Comparison of ENCODE assay signal across 8 mouse cellular contexts in genomic region chr3:36065843-36066651, GRCm38 (mm10). TPM values are rescaled to one million over a fixed set of nuclear protein-coding genes. Genes with fewer than 3 reads are reported as not detected.
A peak's percentile ranks its signal among the peaks of the same experiment; 100 is the strongest.
DNase-seq lines count a peak whose midpoint lies in the region; ATAC-seq lines count a peak whose summit lies in the region.

Gene Acad9, plus strand, starts transcription at chr3:36065979.

- under 1% methylated on average over 49 of the region's 49 CpGs for WGBS in forebrain, embryonic 11.5 days
- WGBS in heart, embryonic 16.5 days: under 1% methylated on average over 49 of the region's 49 CpGs
- under 1% methylated on average over 49 of the region's 49 CpGs for WGBS in liver, embryonic 15.5 days (ENCODE audit: insufficient replicate concordance)
- WGBS in neural tube, embryonic 12.5 days: under 1% methylated on average over 49 of the region's 49 CpGs

- no peaks in the 10 kb centered on the region for H3K9me3 ChIP-seq in forebrain, embryonic 11.5 days (ENCODE audit: control insufficient read depth, low read length)
- H3K9me3 ChIP-seq in heart, embryonic 16.5 days (replicated peaks; ENCODE audit: control insufficient read depth, low read length): no peaks in the 10 kb centered on the region
- no peaks in the 10 kb centered on the region for H3K9me3 ChIP-seq in liver, embryonic 15.5 days (replicated peaks)
- H3K9me3 ChIP-seq in neural tube, embryonic 12.5 days: no peaks in the 10 kb centered on the region

- H3K4me2 ChIP-seq in forebrain, embryonic 11.5 days (ENCODE audit: low read depth, low read length, severe bottlenecking): peak within 1 kb of the TSS; percentile 58
- H3K4me2 ChIP-seq in heart, embryonic 16.5 days (ENCODE audit: low read depth, low read length): peak within 1 kb of the TSS; percentile 88
- peak within 1 kb of the TSS; percentile 80 for H3K4me2 ChIP-seq in liver, embryonic 15.5 days
- peak within 1 kb of the TSS; percentile 70 for H3K4me2 ChIP-seq in neural tube, embryonic 12.5 days (replicated peaks)

- H3K9ac ChIP-seq in forebrain, embryonic 11.5 days (ENCODE audit: low read length): peak within 1 kb of the TSS; percentile 79
- H3K9ac ChIP-seq in heart, embryonic 16.5 days (ENCODE audit: low read length): peak within 1 kb of the TSS; percentile 83
- H3K9ac ChIP-seq in liver, embryonic 15.5 days: peak within 1 kb of the TSS; percentile 74
- H3K9ac ChIP-seq in neural tube, embryonic 12.5 days: peak within 1 kb of the TSS; percentile 75

- H3K4me3 ChIP-seq in forebrain, embryonic 11.5 days (ENCODE audit: low read depth, low read length): peak within 1 kb of the TSS; percentile 90
- peak within 1 kb of the TSS; percentile 75 for H3K4me3 ChIP-seq in heart, embryonic 16.5 days (ENCODE audit: low read length)
- peak within 1 kb of the TSS; percentile 82 for H3K4me3 ChIP-seq in liver, embryonic 15.5 days (replicated peaks)
- H3K4me3 ChIP-seq in neural tube, embryonic 12.5 days: peak within 1 kb of the TSS; percentile 73

- H3K36me3 ChIP-seq in forebrain, embryonic 11.5 days (ENCODE audit: control insufficient read depth, insufficient read depth, low read length): no peaks in the 10 kb centered on the region
- peaks cover 9% of the 10 kb centered on the region for H3K36me3 ChIP-seq in heart, embryonic 16.5 days (ENCODE audit: control insufficient read depth, insufficient read depth)
- H3K36me3 ChIP-seq in liver, embryonic 15.5 days (replicated peaks): peaks cover 10% of the 10 kb centered on the region; the same call in 1 of the 2 replicates
- peaks cover 12% of the 10 kb centered on the region for H3K36me3 ChIP-seq in neural tube, embryonic 12.5 days

- H3K4me1 ChIP-seq in forebrain, embryonic 11.5 days (replicated peaks; ENCODE audit: control insufficient read depth, insufficient read depth, low read length): peaks cover 4% of the 10 kb centered on the region
- H3K4me1 ChIP-seq in heart, embryonic 16.5 days (ENCODE audit: control insufficient read depth, insufficient read depth, low read length): peaks cover 10% of the 10 kb centered on the region
- H3K4me1 ChIP-seq in liver, embryonic 15.5 days (replicated peaks): peaks cover 9% of the 10 kb centered on the region
- peaks cover 15% of the 10 kb centered on the region for H3K4me1 ChIP-seq in neural tube, embryonic 12.5 days

- no peaks in the 10 kb centered on the region for H3K27me3 ChIP-seq in forebrain, embryonic 11.5 days (ENCODE audit: control insufficient read depth, insufficient read depth, low read length)
- H3K27me3 ChIP-seq in heart, embryonic 16.5 days (ENCODE audit: control insufficient read depth, insufficient read depth, low read length): 0 out of 2 replicates have a peak, but pooled peaks cover 3% of the 10 kb centered on the region
- H3K27me3 ChIP-seq in liver, embryonic 15.5 days: peaks cover 13% of the 10 kb centered on the region
- no peaks in the 10 kb centered on the region for H3K27me3 ChIP-seq in neural tube, embryonic 12.5 days (replicated peaks)

- peak; percentile 83 to 91 for DNase-seq in CD8-positive naive resting alpha-beta T cell, adult 2 months (ENCODE audit: low read depth in 2 of 2, low spot score in 2 of 2)
- peak; percentile 92 for DNase-seq in c-Kit-positive CD71-negative TER-119-negative erythroid progenitor cells, embryonic 14.5 days (ENCODE audit: low read depth)
- DNase-seq in forebrain, embryonic 11.5 days (ENCODE audit: low spot score): peak; percentile 97
- DNase-seq in kidney, postnatal 36 days: peak; percentile 96 to 98
- DNase-seq in telencephalon, adult 2 months (ENCODE audit: low read depth, low spot score): peak; percentile 95

- no peak within 1 kb of the TSS for H3K27ac ChIP-seq in forebrain, embryonic 11.5 days (ENCODE audit: low read depth, low read length)
- peak within 1 kb of the TSS; percentile 58 for H3K27ac ChIP-seq in heart, embryonic 16.5 days (ENCODE audit: low read length)
- peak within 1 kb of the TSS; percentile 43 for H3K27ac ChIP-seq in liver, embryonic 15.5 days (replicated peaks)
- no peak within 1 kb of the TSS for H3K27ac ChIP-seq in neural tube, embryonic 12.5 days

- peak; percentile 98 for ATAC-seq in forebrain, embryonic 11.5 days (replicated peaks; ENCODE audit: low FRiP score)
- peak; percentile 92 for ATAC-seq in heart, embryonic 16.5 days (replicated peaks; ENCODE audit: extremely low read depth, insufficient read depth, low FRiP score)
- peak; percentile 86 for ATAC-seq in liver, embryonic 15.5 days (ENCODE audit: insufficient read depth)
- ATAC-seq in neural tube, embryonic 12.5 days (ENCODE audit: low FRiP score, low read depth): peak; percentile 99

RNA-seq across cellular contexts. Expression of gene Acad9, which starts in this region (rescaled TPM):
- polyA plus RNA-seq in forebrain, embryonic 11.5 days (2014; fragmentation: Nextera tagmentation; extraction: Ambion mirVana): 88.9 and 93.1 TPM in 2 replicates
- 82.2 and 95.0 TPM in 2 replicates for polyA plus RNA-seq in heart, embryonic 16.5 days (2015; fragmentation: Nextera tagmentation; extraction: Ambion mirVana)
- 25.1 and 25.9 TPM in 2 replicates for polyA plus RNA-seq in liver, embryonic 15.5 days (2015; fragmentation: Nextera tagmentation; extraction: Ambion mirVana)
- polyA plus RNA-seq in neural tube, embryonic 12.5 days (2016; fragmentation: Nextera tagmentation; extraction: Ambion mirVana): 92.4 and 93.5 TPM in 2 replicates

Comparison
In these comparisons a context has a peak if more than half of its experiments do, and no peak if none do; other contexts are left out.
1. H3K27ac ChIP-seq: peak in heart, embryonic 16.5 days (single experiment) and liver, embryonic 15.5 days (single experiment); none in forebrain, embryonic 11.5 days (single experiment) and neural tube, embryonic 12.5 days (single experiment).
2. Peak in every context shown above with its lines, with median percentiles within 50 percentile points of each other: DNase-seq, ATAC-seq, H3K4me2 ChIP-seq, H3K4me3 ChIP-seq and H3K9ac ChIP-seq.